Mouse (Mus musculus) G1E (cell line): ENCODE measurements around the gene Hsd11b1.

ENCODE experiments used
- CTCF ChIP-seq: IDR thresholded peaks from 2 replicates; pipeline ENCODE4 v1.5.1; 2012; ENCODE audit warnings: low read depth, low read length, inconsistent platforms, mixed read lengths
- GATA1 ChIP-seq: IDR thresholded peaks from 2 replicates; pipeline ENCODE4 v1.6.1; 2012; ENCODE audit warnings: borderline replicate concordance, low read length, inconsistent platforms, mixed read lengths
- TAL1 ChIP-seq: conservative IDR thresholded peaks from 2 replicates; pipeline ENCODE4 v1.6.1; 2012; ENCODE audit warnings: low read depth, low read length, inconsistent platforms, mixed read lengths

GRCm38 (mm10) chr1:193194416-193195140 lies 69.3 kb downstream of the Hsd11b1 start:
- TF ChIP-seq CTCF = no peak
- no peak for TF ChIP-seq GATA1
- TF ChIP-seq TAL1 = no peak
